Comparison of ENCODE assay signal across 11 mouse cellular contexts in the genomic region with DNA sequence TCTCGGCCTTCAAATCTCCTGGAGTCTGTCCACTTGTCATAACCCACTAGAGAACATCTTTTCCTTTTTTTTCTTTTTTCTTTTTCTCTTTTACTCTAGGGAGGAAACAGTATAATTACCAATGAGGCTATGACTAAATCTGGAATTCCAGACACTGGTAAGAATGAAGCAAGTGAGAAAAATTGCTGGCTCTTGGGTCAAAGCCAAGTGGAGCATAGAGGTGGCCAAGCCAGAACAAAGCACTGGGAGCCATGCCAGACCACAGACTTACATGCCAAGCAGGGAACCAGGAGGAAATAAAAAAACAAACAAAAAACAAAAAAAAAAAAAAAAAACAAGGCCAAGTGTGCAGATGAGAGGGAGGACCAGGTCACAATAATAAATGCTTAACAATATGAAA. TPM values are rescaled to one million over a fixed set of nuclear protein-coding genes. Genes with fewer than 3 reads are reported as not detected.
DNase-seq lines count a peak whose midpoint lies in the region; ATAC-seq and TF ChIP-seq lines count a peak whose summit lies in the region.
"Had no signal": no experiment of that assay in that cellular context is flagged by ENCODE, and none has a peak within 500 bp of the region (broad histone marks: within the 10 kb centered on the region; RNA-seq: fewer than 3 reads in every experiment).

No protein-coding gene starts in this region.

- H3K9ac ChIP-seq in hindbrain, embryonic 16.5 days (ENCODE audit: low read depth, low read length), result no peak overlapping the region
- no peak overlapping the region for H3K9ac ChIP-seq in hindbrain, embryonic 11.5 days (ENCODE audit: low read depth, low read length)
- H3K9ac ChIP-seq in hindbrain, postnatal 0 days (replicated peaks; ENCODE audit: low read length), result no peak overlapping the region
- H3K9ac ChIP-seq: embryonic facial prominence, embryonic 13.5 days had no signal

- H3K4me2 ChIP-seq in hindbrain, embryonic 16.5 days (ENCODE audit: low read length), result no peak overlapping the region
- no peak overlapping the region for H3K4me2 ChIP-seq in hindbrain, embryonic 11.5 days (replicated peaks; ENCODE audit: low read depth, low read length)
- H3K4me2 ChIP-seq in hindbrain, postnatal 0 days (ENCODE audit: low read depth, low read length), result no peak overlapping the region
- H3K4me2 ChIP-seq: embryonic facial prominence, embryonic 13.5 days had no signal

- H3K27ac ChIP-seq in hindbrain, embryonic 16.5 days (ENCODE audit: low read depth, low read length), result no peak overlapping the region
- H3K27ac ChIP-seq in hindbrain, embryonic 11.5 days (ENCODE audit: low read depth, low read length), result no peak overlapping the region
- no peak overlapping the region for H3K27ac ChIP-seq in hindbrain, postnatal 0 days
- H3K27ac ChIP-seq: embryonic facial prominence, embryonic 13.5 days had no signal

- TF ChIP-seq CTCF in hindbrain, postnatal 0 days (IDR thresholded peaks at IDR 0.05; ENCODE audit: low read depth), result no peak

- WGBS in hindbrain, embryonic 16.5 days, result 50% methylated on average over 1 of the region's 1 CpGs
- whole genome bisulfite sequencing in hindbrain, embryonic 11.5 days, result 90% methylated on average over 1 of the region's 1 CpGs
- WGBS in hindbrain, postnatal 0 days, result 58% methylated on average over 1 of the region's 1 CpGs

- no peaks in the 10 kb centered on the region for H3K36me3 ChIP-seq in hindbrain, embryonic 16.5 days (ENCODE audit: control insufficient read depth, insufficient read depth, low read length)
- H3K36me3 ChIP-seq in hindbrain, embryonic 11.5 days (ENCODE audit: control insufficient read depth, insufficient read depth, low read length), result no peaks in the 10 kb centered on the region
- no peaks in the 10 kb centered on the region for H3K36me3 ChIP-seq in hindbrain, postnatal 0 days (ENCODE audit: insufficient read depth, low read length)
- H3K36me3 ChIP-seq: embryonic facial prominence, embryonic 13.5 days; G1E had no signal

- ATAC-seq in hindbrain, embryonic 16.5 days, result peak; percentile 60; the same call in 1 of the 2 replicates
- ATAC-seq in hindbrain, embryonic 11.5 days (ENCODE audit: low FRiP score), result no peak
- no peak for ATAC-seq in hindbrain, postnatal 0 days
- no peak for ATAC-seq in megakaryocyte progenitor cell, adult 5-6 weeks (replicated peaks; ENCODE audit: poor library complexity)

- no peaks in the 10 kb centered on the region for H3K9me3 ChIP-seq in hindbrain, embryonic 16.5 days (ENCODE audit: control insufficient read depth, low read length)
- H3K9me3 ChIP-seq in hindbrain, embryonic 11.5 days (ENCODE audit: control insufficient read depth, low read length), result no peaks in the 10 kb centered on the region
- no peaks in the 10 kb centered on the region for H3K9me3 ChIP-seq in hindbrain, postnatal 0 days (ENCODE audit: low read length)
- H3K9me3 ChIP-seq: embryonic facial prominence, embryonic 13.5 days; G1E had no signal

- DNase-seq in hindbrain, embryonic 11.5 days (ENCODE audit: low spot score), result no peak
- peak; percentile 1 for DNase-seq in NIH3T3 (ENCODE audit: low read depth)
- DNase-seq in cerebellum, adult 11 months, result peak; percentile 53
- peak; percentile 49 for DNase-seq in hindbrain, postnatal 0 days (ENCODE audit: low spot score)
- DNase-seq in ovary, postnatal 10 days (ENCODE audit: low spot score), result peak; percentile 15
- no peak for DNase-seq in spleen, postnatal 10 days (ENCODE audit: low spot score in 2 of 2)

- H3K27me3 ChIP-seq in hindbrain, embryonic 16.5 days (replicated peaks; ENCODE audit: control insufficient read depth, insufficient read depth, low read length), result no peaks in the 10 kb centered on the region
- no peaks in the 10 kb centered on the region for H3K27me3 ChIP-seq in hindbrain, embryonic 11.5 days (ENCODE audit: control insufficient read depth, insufficient read depth, low read length)
- no peaks in the 10 kb centered on the region for H3K27me3 ChIP-seq in hindbrain, postnatal 0 days (ENCODE audit: insufficient read depth, low read length)
- H3K27me3 ChIP-seq: embryonic facial prominence, embryonic 13.5 days had no signal

- H3K4me1 ChIP-seq in hindbrain, embryonic 16.5 days (ENCODE audit: control insufficient read depth, insufficient read depth, low read depth, low read length), result no peaks in the 10 kb centered on the region
- no peaks in the 10 kb centered on the region for H3K4me1 ChIP-seq in hindbrain, embryonic 11.5 days (replicated peaks; ENCODE audit: control insufficient read depth, insufficient read depth, low read length)
- no peaks in the 10 kb centered on the region for H3K4me1 ChIP-seq in hindbrain, postnatal 0 days (ENCODE audit: insufficient read depth, low read length)
- H3K4me1 ChIP-seq: embryonic facial prominence, embryonic 13.5 days had no signal

- H3K4me3 ChIP-seq in hindbrain, embryonic 16.5 days (ENCODE audit: low read length), result no peak overlapping the region
- H3K4me3 ChIP-seq in hindbrain, embryonic 11.5 days (ENCODE audit: low read depth, low read length), result no peak overlapping the region
- H3K4me3 ChIP-seq in hindbrain, postnatal 0 days (ENCODE audit: low read length), result no peak overlapping the region
- H3K4me3 ChIP-seq: embryonic facial prominence, embryonic 13.5 days had no signal

RNA-seq across cellular contexts. Expression of a gene that starts 35.6 kb away (rescaled TPM):
- 58.0 and 58.2 TPM in 2 replicates for polyA plus RNA-seq in hindbrain, embryonic 16.5 days (2015; fragmentation: Nextera tagmentation; extraction: Ambion mirVana)
- polyA plus RNA-seq in hindbrain, embryonic 11.5 days (2014; fragmentation: Nextera tagmentation; extraction: Ambion mirVana), result 0.53 and 0.85 TPM in 2 replicates
- 66.8 and 75.5 TPM in 2 replicates for total RNA-seq in hindbrain, postnatal 0 days (2014; rRNA removed)
- polyA plus RNA-seq in hindbrain, postnatal 0 days (2015; fragmentation: Nextera tagmentation; extraction: Ambion mirVana), result 39.3 and 44.4 TPM in 2 replicates
- not detected in 2 replicates for total RNA-seq in megakaryocyte progenitor cell, adult 5-6 weeks (2015)
- not detected in 2 replicates for total RNA-seq in megakaryocyte progenitor cell, adult 5-6 weeks (2017)
- total RNA-seq: G1E had no signal
- polyA plus RNA-seq: G1E; large intestine, adult 2 months had no signal

Comparison
In these comparisons a context has a peak if more than half of its experiments do, and no peak if none do; other contexts are left out.
1. DNase-seq: peak in NIH3T3 (single experiment), cerebellum, adult 11 months (single experiment), hindbrain, postnatal 0 days (single experiment) and ovary, postnatal 10 days (single experiment); none in hindbrain, embryonic 11.5 days (single experiment) and spleen, postnatal 10 days (0 of 2).
2. RNA of a gene that starts 35.6 kb away (polyA plus RNA-seq): 58.0 to 58.2 TPM in hindbrain, embryonic 16.5 days and 39.3 to 44.4 TPM in hindbrain, postnatal 0 days; 0.53 to 0.85 TPM in hindbrain, embryonic 11.5 days; every median in the first group is over 10 times any median in the second.